Comparison of ENCODE assay signal across 14 mouse cellular contexts in the genomic region with DNA sequence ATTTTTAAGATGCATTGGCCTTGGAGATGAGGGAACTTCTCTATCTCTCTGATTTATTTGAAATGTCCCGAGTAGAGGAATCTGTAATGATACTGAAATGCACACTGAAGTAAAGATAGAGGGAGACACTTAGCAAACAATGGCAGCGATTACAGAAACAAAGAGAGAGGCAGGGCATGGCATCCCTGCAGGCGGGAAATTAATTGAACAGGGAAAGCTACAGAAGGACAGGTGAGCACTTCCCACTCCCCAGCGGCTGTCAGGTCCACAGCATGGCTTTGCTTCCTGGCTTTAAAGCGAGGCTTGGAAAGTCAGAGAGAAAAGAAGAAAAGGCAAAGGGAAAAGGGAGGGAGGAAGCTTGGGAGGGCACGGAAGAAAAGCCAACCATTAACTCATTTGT.
DNase-seq lines count a peak whose midpoint lies in the region; ATAC-seq lines count a peak whose summit lies in the region.
"Had no signal": no experiment of that assay in that cellular context is flagged by ENCODE, and none has a peak within 500 bp of the region (broad histone marks: within the 10 kb centered on the region; RNA-seq: fewer than 3 reads in every experiment).

No protein-coding gene starts in this region.

- WGBS in neural tube, embryonic 13.5 days = 35% methylated on average over 6 of the region's 6 CpGs
- 28% methylated on average over 6 of the region's 6 CpGs for WGBS in hindbrain, embryonic 15.5 days

- no peak for ATAC-seq in neural tube, embryonic 13.5 days (ENCODE audit: low read depth)
- peak; percentile 45; the same call in 1 of the 2 replicates for ATAC-seq in hindbrain, embryonic 15.5 days (ENCODE audit: low FRiP score, low read depth)
- ATAC-seq: CD4-positive, CD25-positive, alpha-beta regulatory T cell, adult 4 months; intestine, embryonic 16.5 days had no signal

- peak overlapping the region; percentile 39 for H3K4me2 ChIP-seq in neural tube, embryonic 13.5 days
- peak overlapping the region; percentile 31; the same call in 1 of the 2 replicates for H3K4me2 ChIP-seq in hindbrain, embryonic 15.5 days
- H3K4me2 ChIP-seq: neural tube, embryonic 12.5 days had no signal

- H3K9me3 ChIP-seq in neural tube, embryonic 13.5 days = no peaks in the 10 kb centered on the region
- H3K9me3 ChIP-seq in hindbrain, embryonic 15.5 days = no peaks in the 10 kb centered on the region
- H3K9me3 ChIP-seq: limb, embryonic 10.5 days; neural tube, embryonic 12.5 days had no signal

- DNase-seq in neural tube, embryonic 10.5 days (ENCODE audit: extremely low spot score, low spot score) = no peak
- peak; percentile 71 for DNase-seq in cerebellum, adult 9-11 months
- DNase-seq in left cerebral cortex, adult 11 months (ENCODE audit: low spot score) = no peak
- DNase-seq in frontal cortex, adult 2 months (ENCODE audit: extremely low spot score in 1 of 2, low spot score in 1 of 2) = no peak
- no peak for DNase-seq in adrenal gland, adult (ENCODE audit: inconsistent age in 2 of 2, low spot score in 1 of 2)
- DNase-seq: kidney, postnatal 14 days; right cerebral cortex, adult 18-20 months had no signal

- H3K4me1 ChIP-seq in neural tube, embryonic 13.5 days (replicated peaks) = peaks cover 9% of the 10 kb centered on the region; the same call in 1 of the 2 replicates
- H3K4me1 ChIP-seq in hindbrain, embryonic 15.5 days (replicated peaks) = peaks cover 10% of the 10 kb centered on the region; the same call in 1 of the 2 replicates
- H3K4me1 ChIP-seq: limb, embryonic 10.5 days; neural tube, embryonic 12.5 days had no signal

- peak overlapping the region; percentile 31; the same call in 1 of the 2 replicates for H3K9ac ChIP-seq in neural tube, embryonic 13.5 days
- no peak overlapping the region for H3K9ac ChIP-seq in hindbrain, embryonic 15.5 days
- H3K9ac ChIP-seq: liver, embryonic 14.5 days; neural tube, embryonic 12.5 days had no signal

- no peaks in the 10 kb centered on the region for H3K27me3 ChIP-seq in neural tube, embryonic 13.5 days
- no peaks in the 10 kb centered on the region for H3K27me3 ChIP-seq in hindbrain, embryonic 15.5 days
- H3K27me3 ChIP-seq: neural tube, embryonic 12.5 days had no signal

- H3K27ac ChIP-seq in neural tube, embryonic 13.5 days (replicated peaks) = peak overlapping the region; percentile 29; the same call in 1 of the 2 replicates
- H3K27ac ChIP-seq in hindbrain, embryonic 15.5 days (replicated peaks) = no peak overlapping the region; the same call in 1 of the 2 replicates
- H3K27ac ChIP-seq: limb, embryonic 10.5 days; liver, embryonic 14.5 days; neural tube, embryonic 12.5 days had no signal

- no peak overlapping the region for H3K4me3 ChIP-seq in neural tube, embryonic 13.5 days
- H3K4me3 ChIP-seq in hindbrain, embryonic 15.5 days = no peak overlapping the region
- H3K4me3 ChIP-seq: limb, embryonic 10.5 days; neural tube, embryonic 12.5 days had no signal

- H3K36me3 ChIP-seq in neural tube, embryonic 13.5 days = no peaks in the 10 kb centered on the region
- H3K36me3 ChIP-seq in hindbrain, embryonic 15.5 days = no peaks in the 10 kb centered on the region
- H3K36me3 ChIP-seq: limb, embryonic 10.5 days; neural tube, embryonic 12.5 days had no signal
